Mouse (Mus musculus) adrenal gland, adult 2 months (tissue): ENCODE measurements around the gene Smad6. TPM values are rescaled to one million over a fixed set of nuclear protein-coding genes. Genes with fewer than 3 reads are reported as not detected.

ENCODE experiments used
- DNase-seq: peaks from one replicate; pipeline ENCODE4 v3.0.0; 2021
- polyA plus RNA-seq: library from polyadenylated mRNA; depleted of rRNA; stranded (reverse); fragments of >200 nt; gene quantifications from 2 replicates; pipeline ENCODE4 v1.2.3, GENCODE M21; 2012
- total RNA-seq, 2 experiments: library from RNA; stranded (reverse); gene quantifications; 2 replicates each; pipeline ENCODE4 v1.2.3; 2021

The Smad6 gene
- total and polyA plus RNA-seq, 3 experiments = 6.0 to 43.4 (median 12.9) TPM

DNA sequence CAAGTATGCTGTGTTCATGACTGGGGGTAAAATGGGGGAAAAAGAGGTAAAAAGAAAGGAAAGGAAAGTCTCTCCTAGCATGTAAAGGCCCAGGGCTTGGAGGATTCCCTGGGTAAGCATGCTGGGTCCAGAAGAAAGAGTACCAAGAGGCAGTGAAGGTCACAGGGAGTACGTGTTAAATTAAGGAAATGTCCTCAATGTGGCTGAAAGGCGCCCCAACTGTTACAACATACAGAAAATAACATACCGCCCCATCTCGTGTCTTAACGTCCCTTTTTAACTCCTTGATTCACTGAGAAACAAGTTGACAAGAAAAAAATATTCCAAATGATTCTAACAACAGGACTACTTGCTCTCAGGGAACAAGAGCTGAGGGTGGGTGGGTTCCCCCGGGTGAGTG is 36.7 kb downstream of the Smad6 start:
- no peak for DNase-seq

- no peak for DNase-seq
These were observed 38.8 kb downstream of the Smad6 start for GRCm38 (mm10) chr9:63982937-63983632.

DNA sequence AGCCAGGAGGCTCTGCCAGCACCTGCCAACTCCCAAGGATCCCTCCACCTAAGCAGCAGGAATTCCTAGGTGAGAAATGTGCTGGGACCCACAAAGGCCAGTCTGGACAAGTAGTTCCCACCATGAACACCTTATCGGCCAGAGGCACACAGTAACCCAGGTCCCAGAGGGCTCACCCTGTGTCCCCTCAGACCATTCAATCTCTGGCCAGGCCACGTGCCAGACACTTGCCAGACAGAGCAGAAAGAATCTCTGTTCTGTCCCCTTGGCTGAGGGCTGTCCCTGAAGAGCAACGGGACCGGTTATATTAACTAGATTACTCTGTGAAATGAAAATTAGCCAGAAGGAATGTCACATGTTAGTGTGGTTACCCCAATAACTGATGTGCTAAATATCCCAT is 39.9 kb downstream of the Smad6 start:
- no peak for DNase-seq

GRCm38 (mm10) chr9:63981371-63981770 is 40.5 kb downstream of the Smad6 start:
- DNase-seq = no peak

GRCm38 (mm10) chr9:63980179-63981086 is 41.4 kb downstream of the Smad6 start:
- DNase-seq = no peak

DNA sequence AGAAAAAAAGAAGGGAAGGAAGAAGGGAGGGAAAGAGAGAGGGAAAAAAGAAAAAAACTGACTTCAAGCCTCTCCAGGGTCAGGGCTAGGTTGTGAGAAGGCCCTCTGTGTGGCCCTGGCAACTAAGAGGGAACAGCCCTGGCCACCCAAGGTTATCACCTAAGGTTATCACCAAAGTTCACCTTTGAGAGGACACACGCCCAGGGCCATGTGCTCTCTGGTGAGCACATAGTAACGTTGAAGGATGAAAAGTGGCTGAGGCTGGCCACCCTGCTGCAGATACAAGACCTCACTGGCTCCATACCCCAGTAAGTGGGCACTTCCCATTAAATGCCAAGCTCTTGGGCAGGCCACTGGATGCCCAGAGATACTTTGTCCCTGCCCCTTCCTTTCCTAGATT is 42.6 kb downstream of the Smad6 start:
- DNase-seq = no peak

- DNase-seq = no peak
These were observed 43.2 kb downstream of the Smad6 start for GRCm38 (mm10) chr9:63978682-63979081.

DNA sequence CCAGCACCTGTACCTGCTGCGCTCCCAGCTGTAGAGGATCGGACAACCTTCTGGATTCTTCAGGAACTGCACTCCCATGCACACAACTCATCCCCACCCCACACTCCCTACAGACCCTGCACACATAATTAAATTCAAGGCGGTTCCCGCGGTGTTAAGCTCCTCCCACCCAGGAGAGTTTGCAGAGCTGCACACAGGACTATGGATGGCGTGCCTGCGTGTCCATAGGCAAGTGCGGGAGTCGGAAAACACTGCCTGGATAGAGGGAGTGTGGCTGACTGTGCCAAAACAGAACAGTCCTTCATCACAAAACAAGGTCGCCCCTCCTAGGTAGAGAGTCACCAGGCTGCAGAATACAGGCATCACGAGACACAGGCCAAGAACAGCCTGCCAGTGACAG is 45.9 kb downstream of the Smad6 start:
- DNase-seq = no peak

DNA sequence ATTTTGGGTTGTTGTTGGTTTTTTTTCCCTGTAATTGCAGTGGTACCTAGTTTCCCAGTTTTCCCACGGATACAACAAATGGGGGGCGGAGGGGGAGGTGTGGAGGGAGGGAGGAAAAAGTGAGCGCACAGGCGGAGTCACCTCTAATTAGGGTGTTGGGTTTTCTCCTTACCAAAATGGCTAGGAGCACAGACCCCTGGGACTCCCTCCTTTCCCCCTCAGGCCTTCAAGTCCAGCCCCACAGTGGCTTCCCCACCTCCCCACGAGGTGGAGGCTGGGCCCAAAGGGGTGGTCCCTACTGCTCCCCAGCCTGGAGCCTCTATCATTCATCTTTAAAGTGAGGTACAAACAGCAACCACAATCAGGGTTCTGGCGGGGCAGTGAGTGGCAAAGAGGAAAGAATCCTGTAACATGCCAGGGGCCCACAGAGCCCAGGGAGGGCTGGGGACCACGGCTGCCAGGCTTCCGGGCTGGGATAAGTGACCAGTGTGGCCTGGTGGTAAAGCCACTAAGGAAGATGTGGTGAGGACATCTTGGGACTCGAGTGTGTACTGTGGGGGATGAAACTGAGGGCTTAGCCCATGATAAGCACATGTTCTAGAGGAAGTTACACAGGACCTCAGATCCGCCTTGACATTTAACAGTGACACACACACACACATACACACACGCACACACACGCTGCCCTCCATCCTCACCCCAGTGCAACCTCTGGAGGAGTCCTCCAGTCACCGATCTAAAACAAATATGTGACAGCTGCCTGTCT is 47.4 kb downstream of the Smad6 start:
- DNase-seq = no peak

GRCm38 (mm10) chr9:63973662-63974190 is 48.1 kb downstream of the Smad6 start:
- no peak for DNase-seq

GRCm38 (mm10) chr9:63972576-63973290 is 49.1 kb downstream of the Smad6 start:
- DNase-seq = no peak

GRCm38 (mm10) chr9:63971557-63971956 is 50.3 kb downstream of the Smad6 start:
- DNase-seq = no peak

DNA sequence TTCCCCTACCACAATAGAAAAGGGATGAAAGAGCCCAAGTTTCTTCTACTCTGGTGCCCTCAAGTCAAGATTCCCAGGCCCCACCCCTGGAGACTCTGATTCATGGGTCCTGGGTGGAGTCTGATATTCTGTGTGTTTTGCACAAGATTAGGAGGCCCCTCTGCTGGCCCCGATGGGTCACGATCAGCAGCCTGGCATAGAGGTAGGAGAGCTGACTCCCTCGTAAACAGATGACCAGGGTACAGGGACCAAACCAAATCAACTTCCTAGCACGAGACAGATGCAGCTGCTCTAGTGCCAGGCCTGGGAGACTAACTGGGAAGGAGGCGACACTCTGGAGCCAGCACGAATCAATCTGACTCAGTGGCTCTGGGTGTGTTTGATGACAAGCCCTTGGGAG is 51.0 kb downstream of the Smad6 start:
- no peak for DNase-seq

GRCm38 (mm10) chr9:63970388-63970787 is 51.5 kb downstream of the Smad6 start:
- no peak for DNase-seq

DNA sequence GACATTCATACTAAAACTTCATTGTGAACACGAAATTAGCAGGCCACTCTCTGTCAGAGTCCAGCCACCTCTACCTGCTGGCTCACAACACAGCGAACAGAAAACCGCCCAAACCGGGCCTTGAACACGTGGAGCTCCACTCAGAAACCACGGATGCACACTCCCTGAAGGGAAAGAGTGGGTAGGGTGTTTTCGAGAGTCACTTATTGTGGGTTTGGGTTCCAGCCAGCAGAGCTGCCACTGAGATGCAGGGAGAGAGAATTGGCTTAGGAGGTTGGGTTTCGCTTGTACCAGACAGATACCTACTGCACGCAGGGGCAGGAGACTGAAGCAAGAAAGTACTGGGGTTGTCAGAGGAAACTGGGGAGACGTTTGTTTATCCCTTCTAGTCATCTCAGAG is 52.4 kb downstream of the Smad6 start:
- no peak for DNase-seq

DNA sequence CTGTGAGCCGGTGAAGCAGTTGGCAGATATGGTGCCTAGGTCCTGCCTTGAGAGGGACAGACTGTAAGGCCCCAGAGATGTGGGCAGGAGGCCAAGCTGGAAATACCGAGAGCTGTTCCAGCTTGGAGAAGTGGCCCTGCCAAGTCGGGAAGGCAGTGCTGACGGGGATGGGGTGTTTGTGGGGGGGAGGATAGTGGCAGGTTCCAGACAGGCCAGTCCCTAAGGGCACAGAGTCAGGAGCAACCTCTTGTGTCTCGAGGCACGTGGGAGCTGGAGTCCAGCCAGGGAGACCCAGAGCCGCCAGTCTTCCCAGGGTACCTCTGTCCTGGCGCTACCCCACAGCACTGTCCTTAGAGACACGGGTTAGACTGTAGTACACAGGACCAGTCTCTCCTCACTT is 53.3 kb downstream of the Smad6 start:
- peak; percentile 93 for DNase-seq

GRCm38 (mm10) chr9:63967408-63968172 is 54.3 kb downstream of the Smad6 start:
- no peak for DNase-seq

DNA sequence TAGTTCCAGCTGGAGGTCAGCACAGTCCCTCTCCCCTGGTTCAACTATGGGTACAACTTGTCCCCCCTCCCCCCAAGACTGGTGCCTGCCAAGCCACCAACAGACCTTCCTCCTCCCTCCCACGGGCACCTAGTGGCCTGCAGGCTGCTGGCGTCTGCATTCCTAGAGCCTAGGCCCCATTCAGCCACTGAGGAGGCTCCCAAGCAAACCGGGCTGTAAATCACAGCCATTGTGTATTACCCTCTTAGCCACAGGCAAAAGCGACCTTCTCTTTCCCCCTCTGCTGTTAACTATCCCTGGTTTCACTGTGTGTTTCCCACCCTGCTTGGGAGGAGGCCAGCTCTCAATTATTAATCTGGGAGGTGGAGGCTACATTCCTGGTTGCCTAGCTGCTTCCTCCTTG is 56.3 kb downstream of the Smad6 start:
- DNase-seq = no peak

GRCm38 (mm10) chr9:63961881-63962280 is 60.0 kb downstream of the Smad6 start:
- DNase-seq = no peak

- no peak for DNase-seq
These were observed 61.1 kb downstream of the Smad6 start for GRCm38 (mm10) chr9:63960829-63961185.
